Mouse (Mus musculus) MEL-GATA-1-ER (cell line): ENCODE measurements around the gene Frrs1.
"Not testable (repeated sequence)": the region's sequence is repeated elsewhere in the genome, so short reads cannot be mapped to it uniquely, and the experiment has no call there.

Source experiments
- DNase-seq: peaks from one replicate; pipeline ENCODE4 v3.0.0-alpha.2; 2012; ENCODE audit warnings: low read depth; ENCODE audit errors: extremely low read depth

Frrs1 gene

DNA sequence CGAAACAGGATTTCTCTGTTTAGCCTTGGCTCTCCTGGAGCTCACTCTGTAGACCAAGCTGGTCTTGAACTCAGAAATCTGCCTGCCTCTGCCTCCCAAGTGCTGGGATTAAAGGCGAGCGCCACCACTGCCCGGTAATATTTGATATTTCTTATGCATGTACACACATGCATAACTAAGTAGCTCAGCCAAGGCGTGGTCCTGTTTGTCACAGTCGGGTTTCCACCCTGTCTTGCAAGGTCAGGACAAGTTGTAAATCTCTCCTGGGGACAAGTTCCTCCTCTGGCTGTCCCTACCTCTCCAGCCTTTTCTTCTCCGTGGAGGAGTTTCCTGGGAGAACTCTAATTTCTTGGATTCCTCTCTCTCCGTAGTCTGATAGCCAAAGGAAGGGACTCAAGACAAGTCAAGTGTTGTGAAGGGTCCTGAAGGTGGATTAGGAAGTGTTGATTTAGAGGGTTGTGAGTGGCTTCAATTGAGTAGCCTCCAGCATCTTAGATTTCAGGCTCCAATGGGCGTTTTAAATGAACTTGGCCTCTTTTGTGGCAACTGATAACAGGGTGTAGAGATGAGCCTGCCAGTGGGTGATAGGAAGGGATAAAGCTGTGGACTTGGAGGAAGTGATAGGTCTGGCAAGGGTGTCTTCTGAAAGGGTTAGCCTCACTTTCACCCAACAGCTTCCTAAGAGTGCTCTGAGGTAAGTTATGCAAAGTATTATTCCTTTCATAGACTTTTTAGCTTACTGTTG is at the start of gene Frrs1:
Gene Frrs1 (plus strand): TSS at position 524 of the 745 bp plus-strand sequence.
- DNase-seq, result peak; percentile 99

GRCm38 (mm10) chr3:116810351-116810750 is 48.9 kb upstream of the Frrs1 start:
- DNase-seq, result not testable (repeated sequence)

DNA sequence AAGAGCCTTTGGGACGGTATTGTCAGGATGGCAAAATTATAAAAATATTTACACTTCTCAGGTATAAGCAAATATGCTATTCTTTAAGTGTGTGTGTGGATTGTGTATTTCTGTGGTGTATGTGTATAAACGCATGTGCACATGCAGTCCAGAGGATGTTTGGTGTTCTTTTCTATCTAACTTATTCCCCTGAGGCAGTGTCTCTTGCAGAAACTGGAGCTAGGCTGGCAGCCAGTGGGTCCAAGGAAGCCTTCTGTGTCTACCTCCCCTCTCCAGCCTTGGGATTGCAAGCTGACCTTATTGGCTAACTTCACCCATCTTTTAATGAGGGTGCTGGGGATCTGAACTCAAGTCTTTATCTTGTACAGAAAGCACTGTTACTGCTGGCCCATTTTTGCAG is 46.3 kb upstream of the Frrs1 start:
- DNase-seq, result no peak

DNA sequence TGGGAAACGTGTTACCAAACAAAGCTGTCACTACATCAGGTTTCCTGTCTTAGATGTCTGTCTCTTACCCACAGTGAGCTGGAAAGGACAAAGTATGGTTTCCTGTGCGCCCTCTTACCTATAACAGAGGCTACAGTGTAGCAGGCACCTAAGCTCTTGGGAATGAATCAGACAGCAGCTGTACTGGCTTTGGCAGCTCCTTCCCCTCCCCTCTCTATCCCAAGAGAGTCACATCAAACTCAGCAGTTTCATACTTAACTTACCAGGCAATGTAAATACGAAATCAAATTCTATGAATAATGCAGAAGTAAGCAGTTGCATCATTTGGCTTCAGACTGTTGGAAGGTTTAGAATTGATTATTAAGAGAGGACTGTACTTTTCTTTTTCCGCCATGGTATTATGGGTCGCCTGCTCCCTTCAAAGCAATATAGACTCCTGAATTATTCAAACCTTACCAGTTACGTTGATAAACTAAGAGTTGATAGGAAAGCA is 43.9 kb upstream of the Frrs1 start:
- no peak for DNase-seq

DNA sequence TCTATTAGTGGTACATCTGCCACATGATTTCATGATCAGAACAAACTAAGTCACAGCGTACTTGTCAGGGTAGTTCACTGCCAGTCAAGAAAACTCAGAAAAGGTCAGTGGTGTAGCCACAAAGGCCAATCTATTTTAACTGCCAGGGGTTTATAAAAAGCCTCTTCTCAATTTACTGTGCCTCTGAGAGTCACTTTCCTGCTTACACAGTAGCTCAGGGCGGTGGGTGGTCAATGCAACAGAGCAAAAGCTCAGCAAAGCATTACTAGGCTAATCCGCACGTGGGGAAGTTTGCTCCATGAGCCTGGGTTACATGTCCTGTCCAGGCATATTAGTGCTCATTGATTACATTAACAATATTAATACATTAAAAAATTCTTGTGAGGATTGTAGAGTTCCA is 43.3 kb upstream of the Frrs1 start:
- no peak for DNase-seq

DNA sequence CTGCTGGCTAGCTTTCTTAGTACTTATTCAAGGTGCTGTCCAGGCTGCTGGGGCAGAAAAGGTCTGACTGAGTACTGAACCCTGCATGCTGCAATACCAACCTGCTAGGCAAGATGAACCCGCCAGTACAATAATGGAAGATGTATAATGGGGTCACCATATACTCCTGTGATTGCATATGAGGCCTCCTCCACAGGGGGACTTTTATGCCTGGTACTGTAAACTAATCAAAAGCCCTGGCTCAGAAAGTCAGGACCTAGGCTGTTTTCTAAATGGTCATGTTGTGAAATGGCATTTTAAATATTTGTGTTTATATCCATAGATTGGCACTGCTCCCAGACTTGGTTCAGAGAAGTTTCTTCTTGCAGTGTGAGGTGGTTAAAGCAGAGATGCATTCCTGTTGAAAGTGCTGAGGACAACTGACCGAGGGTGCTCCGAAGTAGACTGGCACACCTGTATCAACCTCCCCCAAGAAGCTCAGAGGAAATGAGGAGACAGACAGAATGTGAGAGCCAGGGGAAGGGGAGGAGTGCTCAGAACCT is 42.5 kb upstream of the Frrs1 start:
- DNase-seq, result no peak

- no peak for DNase-seq
Measured at GRCm38 (mm10) chr3:116817231-116817630, 42.0 kb upstream of the Frrs1 start.

- DNase-seq, result no peak
Measured at GRCm38 (mm10) chr3:116826471-116827215, 32.6 kb upstream of the Frrs1 start.

GRCm38 (mm10) chr3:116829274-116829920 is 29.9 kb upstream of the Frrs1 start:
- no peak for DNase-seq

DNA sequence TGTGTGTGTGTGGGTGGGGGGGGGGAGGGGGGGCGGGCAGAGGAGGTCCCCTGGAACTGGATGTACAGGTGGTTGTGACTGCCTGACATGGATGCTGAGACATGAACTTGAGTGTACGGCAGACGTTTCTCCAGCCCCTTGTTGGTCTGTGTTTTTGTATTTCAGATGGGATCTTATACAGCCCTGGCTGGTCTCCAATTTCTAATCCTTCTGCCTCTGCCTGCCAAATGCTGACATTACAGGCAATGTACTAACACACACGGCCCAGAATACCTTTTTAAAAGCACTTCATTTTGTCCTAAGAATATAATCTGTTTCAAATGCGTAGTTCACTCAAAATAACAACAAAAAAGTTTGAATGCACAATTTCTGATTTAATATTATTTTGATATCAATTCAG is 27.9 kb upstream of the Frrs1 start:
- DNase-seq, result no peak

GRCm38 (mm10) chr3:116832526-116833310 is 26.5 kb upstream of the Frrs1 start:
- no peak for DNase-seq

- DNase-seq, result no peak
Measured at GRCm38 (mm10) chr3:116833491-116833890, 25.8 kb upstream of the Frrs1 start.

DNA sequence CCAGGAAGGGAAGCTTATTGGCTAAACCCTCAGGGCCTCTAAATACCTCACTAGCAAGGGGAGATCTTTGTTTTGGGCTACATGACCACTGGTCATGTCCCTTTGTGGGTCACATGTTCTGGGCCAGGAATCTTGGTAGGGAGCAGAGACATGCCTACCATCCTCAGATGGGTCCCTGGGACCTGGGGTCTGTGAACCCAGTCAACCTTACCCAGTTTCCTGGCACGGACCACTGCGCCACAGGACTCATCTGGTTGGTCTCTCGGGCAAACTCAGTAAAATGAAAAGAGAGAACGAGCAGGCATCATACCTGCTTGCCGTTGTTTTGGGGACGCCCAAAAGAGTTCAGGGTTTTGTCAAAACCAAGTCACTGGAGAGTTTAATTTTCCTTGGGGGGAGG is 25.0 kb upstream of the Frrs1 start:
- DNase-seq, result no peak

- DNase-seq, result no peak
Measured at GRCm38 (mm10) chr3:116835350-116835749, 23.9 kb upstream of the Frrs1 start.

GRCm38 (mm10) chr3:116835770-116836680 is 23.2 kb upstream of the Frrs1 start:
- peak; percentile 94 for DNase-seq

DNA sequence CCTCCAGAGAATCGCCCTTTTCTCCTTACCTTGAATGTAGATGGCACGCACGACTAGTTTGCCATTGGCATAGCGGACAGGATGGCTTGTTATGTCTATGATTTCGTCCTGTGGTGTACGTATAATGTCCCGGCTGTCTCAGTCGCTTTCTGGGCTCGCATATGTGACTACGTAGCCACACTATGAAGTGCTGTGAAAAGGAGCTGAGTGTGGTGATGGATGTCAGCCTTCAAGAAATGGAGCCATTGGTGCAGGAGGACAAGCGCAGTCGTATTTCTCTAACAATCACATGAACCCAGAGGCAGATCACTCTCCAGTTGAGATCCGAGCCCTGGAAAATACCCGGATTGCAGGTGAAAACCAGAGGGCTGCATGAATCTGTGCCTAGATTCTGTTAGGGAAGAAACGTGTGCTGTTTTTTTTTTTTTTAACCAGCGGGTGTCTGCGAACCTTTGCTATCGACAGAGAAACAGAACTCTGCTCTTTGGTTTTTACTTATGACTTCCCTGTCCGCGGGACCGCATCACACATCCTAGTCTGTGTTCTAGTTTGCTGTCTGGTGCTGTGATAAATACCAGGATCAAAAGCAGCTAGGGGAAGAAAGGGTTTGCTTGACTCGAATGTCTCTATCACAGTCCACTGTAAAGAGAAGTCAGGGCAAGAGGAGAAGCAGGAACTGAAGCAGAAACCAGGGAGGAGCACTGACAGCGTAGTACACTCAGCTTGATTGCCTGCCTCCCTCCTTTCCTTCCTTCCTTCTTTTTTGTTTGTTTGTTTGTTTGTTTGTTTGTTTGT is 22.4 kb upstream of the Frrs1 start:
- peak; percentile 85 for DNase-seq

DNA sequence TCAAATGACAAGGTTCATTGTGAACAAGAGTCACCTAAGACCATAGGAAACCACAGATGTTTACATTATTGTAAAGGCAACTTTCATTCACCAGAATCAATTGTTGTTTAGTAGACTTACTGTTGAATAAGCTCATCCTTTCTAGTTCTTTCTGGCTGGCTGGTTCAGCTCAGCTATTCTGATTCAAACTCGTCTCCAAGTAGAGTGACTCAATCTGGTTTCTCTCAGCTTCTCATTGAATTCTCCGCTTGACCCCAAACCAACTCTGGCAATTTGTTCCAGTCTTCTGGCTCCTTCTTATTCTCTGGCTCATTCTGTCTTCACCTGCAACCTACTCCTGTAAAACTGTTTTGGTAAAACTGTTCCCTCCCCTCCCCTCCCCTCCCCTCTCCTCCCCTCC is 18.0 kb upstream of the Frrs1 start:
- DNase-seq, result no peak

DNA sequence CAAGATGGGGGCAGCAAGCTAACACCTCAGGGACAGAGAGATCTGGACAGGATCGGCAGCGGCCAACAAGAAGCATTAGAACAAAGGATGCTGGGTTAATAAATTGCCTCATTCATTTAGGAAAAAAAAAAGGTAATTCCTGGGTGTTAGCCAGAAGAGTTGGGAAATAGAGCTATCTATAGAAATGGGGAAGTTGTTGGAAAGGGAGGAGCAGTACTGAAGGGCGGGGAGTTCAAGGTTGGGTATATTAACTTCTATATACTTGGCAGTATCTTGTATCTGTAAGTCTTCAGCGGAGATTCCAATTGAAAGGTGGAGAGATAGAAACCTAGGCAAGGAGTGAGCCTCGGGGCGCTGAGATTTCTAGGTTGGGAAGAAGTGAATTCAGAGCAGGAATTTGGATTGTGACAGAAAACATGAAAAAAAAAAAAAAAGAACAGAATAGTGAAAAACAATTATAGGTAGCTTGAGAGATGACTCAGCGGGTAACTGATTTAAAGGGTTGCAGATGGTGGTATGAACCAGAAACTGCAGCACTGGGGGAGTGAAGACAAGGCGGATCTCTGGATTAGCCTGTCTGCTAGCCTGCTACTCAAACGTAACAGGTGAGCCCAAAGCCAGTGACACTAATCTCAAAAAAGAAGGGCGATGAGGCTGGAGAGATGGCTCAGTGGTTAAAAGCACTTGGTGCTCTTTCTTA is 14.2 kb upstream of the Frrs1 start:
- peak; percentile 89 for DNase-seq

DNA sequence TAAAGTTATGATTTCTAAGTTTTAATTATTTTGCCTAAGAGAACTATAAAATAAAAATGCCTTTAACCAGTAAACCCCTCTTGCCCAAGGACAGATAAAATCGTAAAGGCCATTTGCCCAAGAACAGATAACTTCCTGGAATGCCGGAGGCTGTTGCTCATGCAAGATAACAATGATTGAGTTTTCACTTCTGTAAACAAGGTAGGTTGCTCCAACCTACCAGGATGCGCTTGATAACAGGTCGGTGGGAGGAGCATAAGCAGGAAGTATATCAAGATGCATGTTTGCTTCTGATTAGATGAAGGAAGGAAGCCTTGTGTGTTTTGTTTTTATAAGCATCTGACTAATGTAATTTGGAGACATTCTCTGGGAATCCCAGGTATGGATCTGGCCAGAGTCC is 13.2 kb upstream of the Frrs1 start:
- no peak for DNase-seq
